Mouse (Mus musculus) spleen, adult 18-20 months (tissue): ENCODE data around the gene Pde11a.
A peak's percentile ranks its signal among the peaks of the same experiment; 100 is the strongest.

Experiments used
- DNase-seq, 2 experiments: peaks; one replicate each; pipeline ENCODE4 v3.0.0; 2022; ENCODE audit warnings: mixed read lengths in 2 of 2

Pde11a gene

GRCm38 (mm10) chr2:76338215-76339156, at the start of gene Pde11a:
Pde11a (minus strand) TSS chr2:76338774.
- no peak for DNase-seq

DNA sequence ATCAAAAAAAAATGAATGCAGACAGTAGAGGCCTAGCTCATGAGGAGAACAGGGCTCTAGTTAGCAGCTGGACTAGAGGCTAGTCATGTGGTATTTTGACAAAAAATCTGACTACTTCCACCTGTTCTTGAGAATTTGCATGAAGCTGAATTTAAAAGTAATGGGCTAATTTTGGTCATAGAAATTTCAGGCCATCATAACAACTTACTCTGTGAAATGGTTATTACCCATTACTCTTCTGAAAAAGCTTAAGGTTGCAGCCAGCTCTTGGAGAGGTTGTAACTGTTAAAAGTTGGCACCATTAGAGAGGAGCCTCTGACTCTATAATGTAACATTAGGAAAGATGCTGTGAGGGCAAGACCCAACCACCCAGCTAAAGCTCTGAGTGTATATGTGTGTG, 48.0 kb upstream of the Pde11a start:
- DNase-seq: no peak

DNA sequence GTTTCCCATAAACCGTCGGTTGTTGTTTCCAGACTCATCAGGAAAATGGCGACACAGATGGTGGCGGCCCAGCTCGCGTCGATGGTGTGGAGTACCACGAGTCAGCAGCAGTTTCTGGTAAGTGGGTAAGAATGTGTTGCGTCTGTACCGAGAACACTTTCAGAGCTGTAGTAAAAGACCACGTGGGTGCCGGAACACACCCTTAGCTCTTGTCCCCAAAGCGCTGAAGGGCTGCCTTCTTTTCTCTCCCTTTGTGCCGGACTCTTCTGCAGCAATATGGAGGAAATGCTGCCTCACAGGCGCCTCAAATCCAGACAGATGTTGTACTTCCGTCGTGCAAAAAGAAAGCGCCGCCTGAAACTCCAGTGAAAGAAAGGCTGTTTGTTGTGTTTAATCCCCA, 40.1 kb upstream of the Pde11a start:
- DNase-seq: no peak

GRCm38 (mm10) chr2:76374544-76375206, 36.1 kb upstream of the Pde11a start:
- DNase-seq: no peak

GRCm38 (mm10) chr2:76372244-76372643, 33.7 kb upstream of the Pde11a start:
- no peak for DNase-seq

DNA sequence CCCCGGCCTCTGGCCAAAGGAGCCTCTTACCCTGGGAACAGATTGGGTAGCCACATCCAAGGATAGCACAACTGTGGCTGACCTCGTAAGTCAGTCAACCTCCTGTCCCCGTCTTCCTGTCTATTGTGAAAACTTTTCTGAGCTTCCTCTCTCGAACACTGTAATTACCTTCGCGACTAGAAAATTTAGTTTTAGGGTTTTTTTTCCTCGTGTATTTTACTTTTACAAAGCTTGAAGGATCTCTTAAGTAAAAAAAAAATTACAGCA, 32.0 kb upstream of the Pde11a start:
- DNase-seq: no peak

DNA sequence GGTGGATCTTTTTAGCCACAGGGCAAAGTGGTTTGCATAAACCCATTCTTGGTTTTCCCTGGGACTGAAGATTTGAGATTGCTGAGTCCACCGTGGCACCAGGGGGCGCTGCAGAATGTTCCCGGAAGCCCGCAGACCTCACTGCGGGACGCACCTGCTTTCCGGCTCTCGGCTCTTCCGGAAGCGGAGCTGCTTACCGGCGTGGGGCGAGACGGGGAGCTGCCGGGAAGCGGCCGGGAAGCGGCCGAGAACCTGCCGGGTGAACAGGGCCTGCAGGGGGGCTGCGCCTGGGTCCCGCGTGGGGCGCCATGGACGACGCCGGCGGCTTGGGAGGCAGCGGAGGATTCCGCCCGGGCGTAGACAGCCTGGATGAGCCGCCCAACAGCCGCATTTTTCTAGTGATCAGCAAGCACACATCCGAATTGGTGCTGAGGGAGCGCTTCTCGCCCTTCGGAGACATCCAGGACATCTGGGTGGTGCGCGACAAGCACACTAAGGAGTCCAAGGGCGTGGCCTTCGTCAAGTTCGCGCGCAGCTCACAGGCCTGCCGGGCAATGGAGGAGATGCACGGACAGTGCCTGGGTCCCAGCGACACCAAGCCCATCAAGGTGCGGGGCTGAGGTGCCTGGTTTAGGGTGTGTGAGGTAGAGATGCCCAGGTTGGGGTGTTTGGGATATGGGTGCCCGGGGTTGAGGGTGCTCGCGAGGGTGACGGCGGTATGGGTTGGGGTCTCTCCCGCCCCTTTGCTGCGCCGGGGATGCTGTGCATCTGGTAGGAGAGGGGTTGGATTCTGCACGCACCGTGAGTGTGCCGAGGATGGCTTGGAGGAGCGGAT, 31.5 kb upstream of the Pde11a start, which contains the start of gene Rbm45:
Rbm45 (plus strand) TSS at position 164 of the 835 bp plus-strand sequence.
- peak; percentile 74 to 89 for DNase-seq

DNA sequence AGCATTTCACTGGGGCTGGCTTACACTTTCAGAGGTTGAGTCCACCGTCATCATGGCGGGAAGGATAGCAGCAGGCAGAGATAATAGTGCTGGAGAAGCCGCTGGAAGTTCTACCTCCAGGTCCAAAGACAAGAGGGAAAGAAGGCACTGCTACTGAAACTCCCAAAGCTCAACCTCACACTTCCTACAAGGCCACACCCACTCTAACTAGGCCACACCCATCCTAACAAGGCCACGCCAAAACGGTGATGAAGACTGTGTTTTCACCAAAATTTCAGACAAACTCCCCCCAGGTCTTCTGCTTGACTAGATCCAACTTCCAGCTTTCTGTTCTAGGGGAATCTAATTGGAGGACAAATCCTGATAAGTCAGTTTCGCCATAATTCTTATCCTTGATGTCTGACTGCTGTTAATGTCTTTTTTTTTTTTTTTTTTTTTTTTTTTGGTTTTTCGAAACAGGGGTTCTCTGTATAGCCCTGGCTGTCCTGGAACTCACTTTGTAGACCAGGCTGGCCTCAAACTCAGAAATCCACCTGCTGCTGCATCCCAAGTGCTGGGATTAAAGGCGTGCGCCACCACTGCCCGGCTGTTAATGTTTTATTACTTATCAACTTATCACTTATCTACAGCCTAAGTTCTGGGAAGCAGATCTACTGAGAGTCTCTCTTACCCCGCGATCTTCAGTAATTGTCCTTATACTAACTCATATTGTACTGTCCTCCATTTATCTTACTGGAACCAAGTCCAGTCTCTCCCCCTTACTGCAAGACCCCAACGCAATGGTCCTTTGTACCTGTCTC, 30.5 kb upstream of the Pde11a start:
- no peak for DNase-seq

GRCm38 (mm10) chr2:76367188-76367922, 28.8 kb upstream of the Pde11a start:
- peak; percentile 54 to 84 for DNase-seq

GRCm38 (mm10) chr2:76365811-76366210, 27.2 kb upstream of the Pde11a start:
- DNase-seq: no peak

- DNase-seq: no peak
Measured at GRCm38 (mm10) chr2:76362111-76362510, 23.5 kb upstream of the Pde11a start.

GRCm38 (mm10) chr2:76360226-76360625, 21.7 kb upstream of the Pde11a start, which contains the start of gene Cyct:
Cyct (minus strand) TSS chr2:76360450.
- DNase-seq: no peak

GRCm38 (mm10) chr2:76347839-76348238, 9.3 kb upstream of the Pde11a start:
- DNase-seq: no peak

DNA sequence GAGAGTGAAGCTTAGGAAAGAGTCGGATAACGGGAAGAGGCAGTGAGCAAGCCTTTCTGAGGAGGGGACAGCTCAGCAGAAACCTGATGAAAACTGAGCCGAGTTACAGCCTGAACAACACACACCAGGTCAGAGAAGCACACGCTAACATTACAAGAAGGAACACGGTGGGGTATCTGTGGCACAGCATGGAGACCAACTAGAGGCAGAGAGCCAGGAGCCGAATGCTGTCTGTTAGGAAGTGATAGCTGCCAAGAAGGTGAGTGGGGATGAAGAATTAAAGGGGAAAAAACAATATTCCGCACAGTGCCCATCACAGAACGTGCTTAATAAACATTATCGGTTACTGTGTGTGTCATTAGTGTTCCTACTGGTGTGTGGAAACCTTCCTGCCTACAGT, 3.6 kb upstream of the Pde11a start:
- no peak for DNase-seq

DNA sequence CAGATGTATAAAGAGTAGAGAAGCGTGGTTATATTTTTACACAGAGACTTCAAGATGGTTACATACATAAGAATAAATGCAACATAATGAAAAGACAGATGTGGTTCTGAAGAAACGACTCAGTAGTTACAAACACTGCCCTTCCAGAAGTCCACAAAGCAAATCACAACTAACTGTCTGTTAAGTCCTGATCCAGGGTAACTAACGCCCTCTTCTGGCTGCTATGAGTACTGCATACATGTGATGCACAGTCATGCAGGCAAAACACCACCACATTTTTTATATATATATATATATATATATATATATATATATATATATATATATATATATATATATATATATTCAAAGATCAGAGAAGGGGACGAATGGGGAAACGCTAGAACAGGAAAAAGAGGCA, 4.0 kb downstream of the Pde11a start:
- no peak for DNase-seq

GRCm38 (mm10) chr2:76332161-76332805, 6.3 kb downstream of the Pde11a start:
- no peak for DNase-seq

- DNase-seq: no peak
Measured at GRCm38 (mm10) chr2:76330081-76330480, 8.5 kb downstream of the Pde11a start.

GRCm38 (mm10) chr2:76326161-76326560, 12.4 kb downstream of the Pde11a start:
- no peak for DNase-seq

GRCm38 (mm10) chr2:76324463-76324862, 14.1 kb downstream of the Pde11a start:
- DNase-seq: no peak

GRCm38 (mm10) chr2:76323185-76323875, 15.2 kb downstream of the Pde11a start:
- no peak for DNase-seq
